Mouse (Mus musculus): ENCODE data around the gene Rapgef3. TPM values are rescaled to one million over a fixed set of nuclear protein-coding genes. Genes with fewer than 3 reads are reported as not detected.

The Rapgef3 gene
- polyA plus RNA-seq, 1 experiment from 2014 or later, result 8.8 TPM

GRCm38 (mm10) chr15:97798134-97798533 lies 30.4 kb upstream of the Rapgef3 start:
- 8% methylated on average over 17 of the region's 17 CpGs for WGBS
- Histone ChIP-seq H3K27me3 (ENCODE audit: control insufficient read depth, insufficient read depth, low read length) (no peaks in the 10 kb centered on the region), H3K4me1 (ENCODE audit: control insufficient read depth, insufficient read depth, low read length) (peaks cover 20% of the 10 kb centered on the region), H3K4me2 (ENCODE audit: low read length) (peak overlapping the region; percentile 21; the same call in 1 of the 2 replicates), H3K4me3 (replicated peaks; ENCODE audit: low read depth, low read length) (no peak overlapping the region), H3K27ac (replicated peaks; ENCODE audit: low read depth, low read length) (peak overlapping the region; percentile 27), H3K9ac (replicated peaks; ENCODE audit: low read length) (no peak overlapping the region), H3K9me3 (ENCODE audit: control insufficient read depth, low read length) (no peaks in the 10 kb centered on the region), H3K36me3 (ENCODE audit: control insufficient read depth, insufficient read depth, low read length) (peaks cover 75% of the 10 kb centered on the region)
- ATAC-seq (ENCODE audit: low FRiP score, low TSS enrichment) (0 out of 2 replicates have a peak, but pooled peaks have one; percentile 47), DNase-seq (peak; percentile 82)

GRCm38 (mm10) chr15:97796674-97797310 lies 29.0 kb upstream of the Rapgef3 start:
- Histone ChIP-seq H3K4me3 (replicated peaks; ENCODE audit: low read depth, low read length) (no peak overlapping the region), H3K4me2 (ENCODE audit: low read length) (no peak overlapping the region), H3K27me3 (ENCODE audit: control insufficient read depth, insufficient read depth, low read length) (no peaks in the 10 kb centered on the region), H3K9me3 (ENCODE audit: control insufficient read depth, low read length) (no peaks in the 10 kb centered on the region), H3K36me3 (ENCODE audit: control insufficient read depth, insufficient read depth, low read length) (peaks cover 80% of the 10 kb centered on the region), H3K4me1 (ENCODE audit: control insufficient read depth, insufficient read depth, low read length) (peaks cover 14% of the 10 kb centered on the region), H3K27ac (replicated peaks; ENCODE audit: low read depth, low read length) (no peak overlapping the region), H3K9ac (replicated peaks; ENCODE audit: low read length) (no peak overlapping the region)
- WGBS, result 95% methylated on average over 17 of the region's 17 CpGs
- DNase-seq (no peak), ATAC-seq (ENCODE audit: low FRiP score, low TSS enrichment) (no peak)

DNA sequence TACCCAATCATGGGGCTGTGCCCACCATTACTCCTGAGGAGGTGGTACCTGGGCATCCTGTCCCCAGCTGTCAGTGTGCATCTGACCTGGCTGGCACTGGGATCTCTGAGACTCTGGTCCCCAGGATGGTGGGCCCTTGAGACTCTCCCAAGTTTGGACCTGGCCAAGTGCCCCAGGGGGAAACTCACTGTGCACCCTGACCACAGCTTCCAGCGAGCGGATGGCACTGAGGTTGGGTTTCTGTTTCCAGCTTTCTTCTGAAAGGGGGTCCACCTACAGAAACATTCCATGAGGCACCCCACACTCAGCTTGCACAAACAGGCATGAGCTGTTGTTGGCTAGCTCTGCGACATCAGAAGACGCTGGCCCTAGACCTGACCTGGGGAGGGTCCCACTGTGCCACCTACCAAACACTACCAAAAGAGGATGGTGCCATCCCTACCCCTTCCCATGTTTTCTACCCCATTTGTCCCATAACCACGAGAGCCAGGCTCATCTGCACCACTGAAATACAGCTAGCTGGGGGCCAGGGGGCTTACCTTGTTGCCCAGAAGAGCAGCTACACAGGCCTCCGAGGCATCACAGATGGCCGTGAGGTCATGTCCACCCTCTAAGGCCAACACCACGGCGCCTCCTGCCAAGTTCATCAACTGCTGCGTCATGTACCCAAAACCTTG lies 27.9 kb upstream of the Rapgef3 start:
- no peak overlapping the region for H3K27ac ChIP-seq (replicated peaks; ENCODE audit: low read depth, low read length)
- no peak for DNase-seq
- H3K4me2 ChIP-seq (ENCODE audit: low read length), result no peak overlapping the region
- no peaks in the 10 kb centered on the region for H3K27me3 ChIP-seq (ENCODE audit: control insufficient read depth, insufficient read depth, low read length)
- no peak overlapping the region for H3K9ac ChIP-seq (replicated peaks; ENCODE audit: low read length)
- ATAC-seq (ENCODE audit: low FRiP score, low TSS enrichment), result no peak
- H3K4me3 ChIP-seq (replicated peaks; ENCODE audit: low read depth, low read length), result no peak overlapping the region
- 97% methylated on average over 10 of the region's 10 CpGs for WGBS
- H3K4me1 ChIP-seq (ENCODE audit: control insufficient read depth, insufficient read depth, low read length), result peaks cover 14% of the 10 kb centered on the region
- no peaks in the 10 kb centered on the region for H3K9me3 ChIP-seq (ENCODE audit: control insufficient read depth, low read length)
- peaks cover 78% of the 10 kb centered on the region for H3K36me3 ChIP-seq (ENCODE audit: control insufficient read depth, insufficient read depth, low read length)

GRCm38 (mm10) chr15:97794268-97794667 lies 26.5 kb upstream of the Rapgef3 start:
- Histone ChIP-seq H3K4me2 (ENCODE audit: low read length) (no peak overlapping the region), H3K9me3 (ENCODE audit: control insufficient read depth, low read length) (no peaks in the 10 kb centered on the region), H3K27me3 (ENCODE audit: control insufficient read depth, insufficient read depth, low read length) (no peaks in the 10 kb centered on the region), H3K4me3 (replicated peaks; ENCODE audit: low read depth, low read length) (no peak overlapping the region), H3K27ac (replicated peaks; ENCODE audit: low read depth, low read length) (no peak overlapping the region), H3K36me3 (ENCODE audit: control insufficient read depth, insufficient read depth, low read length) (peaks cover 68% of the 10 kb centered on the region), H3K4me1 (ENCODE audit: control insufficient read depth, insufficient read depth, low read length) (peaks cover 14% of the 10 kb centered on the region), H3K9ac (replicated peaks; ENCODE audit: low read length) (no peak overlapping the region)
- 74% methylated on average over 5 of the region's 5 CpGs for WGBS
- no peak for DNase-seq
- no peak for ATAC-seq (ENCODE audit: low FRiP score, low TSS enrichment)

GRCm38 (mm10) chr15:97793386-97794153 lies 25.8 kb upstream of the Rapgef3 start:
- Histone ChIP-seq H3K27me3 (ENCODE audit: control insufficient read depth, insufficient read depth, low read length) (no peaks in the 10 kb centered on the region), H3K4me3 (replicated peaks; ENCODE audit: low read depth, low read length) (no peak overlapping the region), H3K36me3 (ENCODE audit: control insufficient read depth, insufficient read depth, low read length) (peaks cover 67% of the 10 kb centered on the region), H3K4me1 (ENCODE audit: control insufficient read depth, insufficient read depth, low read length) (peaks cover 12% of the 10 kb centered on the region), H3K9me3 (ENCODE audit: control insufficient read depth, low read length) (no peaks in the 10 kb centered on the region), H3K4me2 (ENCODE audit: low read length) (no peak overlapping the region), H3K27ac (replicated peaks; ENCODE audit: low read depth, low read length) (no peak overlapping the region), H3K9ac (replicated peaks; ENCODE audit: low read length) (no peak overlapping the region)
- 88% methylated on average over 18 of the region's 18 CpGs for WGBS
- ATAC-seq (ENCODE audit: low FRiP score, low TSS enrichment) (no peak), DNase-seq (no peak)

GRCm38 (mm10) chr15:97791126-97791700 lies 23.4 kb upstream of the Rapgef3 start:
- H3K36me3 ChIP-seq (ENCODE audit: control insufficient read depth, insufficient read depth, low read length), result peaks cover 50% of the 10 kb centered on the region
- no peak overlapping the region for H3K4me2 ChIP-seq (ENCODE audit: low read length)
- H3K27me3 ChIP-seq (ENCODE audit: control insufficient read depth, insufficient read depth, low read length), result no peaks in the 10 kb centered on the region
- H3K9me3 ChIP-seq (ENCODE audit: control insufficient read depth, low read length), result no peaks in the 10 kb centered on the region
- no peak for DNase-seq
- no peak overlapping the region for H3K27ac ChIP-seq (replicated peaks; ENCODE audit: low read depth, low read length)
- no peaks in the 10 kb centered on the region for H3K4me1 ChIP-seq (ENCODE audit: control insufficient read depth, insufficient read depth, low read length)
- H3K4me3 ChIP-seq (replicated peaks; ENCODE audit: low read depth, low read length), result no peak overlapping the region
- no peak overlapping the region for H3K9ac ChIP-seq (replicated peaks; ENCODE audit: low read length)
- no peak for ATAC-seq (ENCODE audit: low FRiP score, low TSS enrichment)
- WGBS, result 92% methylated on average over 11 of the region's 11 CpGs

DNA sequence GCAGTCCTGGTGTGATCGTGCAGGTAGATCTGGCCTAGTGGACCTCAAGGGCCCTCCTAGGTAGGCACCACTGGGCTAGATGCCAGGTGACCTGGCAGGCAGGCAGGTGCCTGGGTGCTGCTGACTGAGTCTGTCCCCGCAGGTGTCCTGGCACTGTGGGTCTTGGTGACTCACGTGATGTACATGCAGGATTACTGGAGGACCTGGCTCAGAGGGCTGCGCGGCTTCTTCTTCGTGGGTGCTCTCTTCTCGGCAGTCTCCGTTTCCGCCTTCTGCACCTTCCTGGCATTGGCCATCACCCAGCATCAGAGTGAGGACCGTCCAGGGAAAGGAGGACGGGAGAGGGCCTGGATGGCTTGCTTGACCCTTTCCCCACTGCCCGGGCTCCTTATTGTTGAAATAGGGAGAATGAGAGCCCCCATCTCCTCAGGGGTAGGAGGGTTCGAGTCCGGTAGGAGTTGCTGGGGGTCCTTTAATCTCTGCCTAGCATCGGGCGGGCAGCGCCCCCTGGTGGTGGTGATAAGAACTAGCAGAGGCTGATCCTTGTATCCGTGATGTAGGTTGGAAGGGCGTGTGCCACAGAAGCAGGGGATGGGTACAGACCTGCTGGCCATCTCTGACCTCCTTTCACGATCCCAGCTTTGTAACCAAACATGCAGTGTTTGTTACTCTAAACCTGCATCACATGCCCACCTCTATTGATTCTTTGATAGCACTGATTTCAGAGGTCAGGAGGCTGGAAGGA lies 22.2 kb upstream of the Rapgef3 start:
- Histone ChIP-seq H3K27ac (replicated peaks; ENCODE audit: low read depth, low read length) (no peak overlapping the region), H3K4me2 (ENCODE audit: low read length) (no peak overlapping the region), H3K9ac (replicated peaks; ENCODE audit: low read length) (no peak overlapping the region), H3K36me3 (ENCODE audit: control insufficient read depth, insufficient read depth, low read length) (peaks cover 37% of the 10 kb centered on the region), H3K4me3 (replicated peaks; ENCODE audit: low read depth, low read length) (no peak overlapping the region), H3K4me1 (ENCODE audit: control insufficient read depth, insufficient read depth, low read length) (peaks cover 4% of the 10 kb centered on the region), H3K9me3 (ENCODE audit: control insufficient read depth, low read length) (no peaks in the 10 kb centered on the region), H3K27me3 (ENCODE audit: control insufficient read depth, insufficient read depth, low read length) (no peaks in the 10 kb centered on the region)
- 56% methylated on average over 20 of the region's 20 CpGs for WGBS
- DNase-seq (peak; percentile 76), ATAC-seq (ENCODE audit: low FRiP score, low TSS enrichment) (no peak)

GRCm38 (mm10) chr15:97788821-97789220 lies 21.0 kb upstream of the Rapgef3 start:
- no peak for ATAC-seq (ENCODE audit: low FRiP score, low TSS enrichment)
- peaks cover 6% of the 10 kb centered on the region for H3K4me1 ChIP-seq (ENCODE audit: control insufficient read depth, insufficient read depth, low read length)

More at GRCm38 (mm10) chr15:97788821-97789220, 21.0 kb upstream of the Rapgef3 start:
- Histone ChIP-seq H3K27ac (replicated peaks; ENCODE audit: low read depth, low read length) (no peak overlapping the region), H3K36me3 (ENCODE audit: control insufficient read depth, insufficient read depth, low read length) (peaks cover 29% of the 10 kb centered on the region), H3K4me3 (replicated peaks; ENCODE audit: low read depth, low read length) (no peak overlapping the region), H3K9ac (replicated peaks; ENCODE audit: low read length) (no peak overlapping the region), H3K27me3 (ENCODE audit: control insufficient read depth, insufficient read depth, low read length) (no peaks in the 10 kb centered on the region), H3K9me3 (ENCODE audit: control insufficient read depth, low read length) (no peaks in the 10 kb centered on the region), H3K4me2 (ENCODE audit: low read length) (no peak overlapping the region)
- 63% methylated on average over 6 of the region's 6 CpGs for WGBS
- no peak for DNase-seq

Data from midbrain, embryonic 14.5 days (tissue).